Mouse (Mus musculus): Measurements from ENCODE around the gene Rabepk. TPM values are rescaled to one million over a fixed set of nuclear protein-coding genes. Genes with fewer than 3 reads are reported as not detected.
"Not testable (repeated sequence)": the region's sequence is repeated elsewhere in the genome, so short reads cannot be mapped to it uniquely, and the experiment has no call there.

The Rabepk gene
- polyA plus RNA-seq, 1 experiment from 2014 or later = 27.4 TPM

DNA sequence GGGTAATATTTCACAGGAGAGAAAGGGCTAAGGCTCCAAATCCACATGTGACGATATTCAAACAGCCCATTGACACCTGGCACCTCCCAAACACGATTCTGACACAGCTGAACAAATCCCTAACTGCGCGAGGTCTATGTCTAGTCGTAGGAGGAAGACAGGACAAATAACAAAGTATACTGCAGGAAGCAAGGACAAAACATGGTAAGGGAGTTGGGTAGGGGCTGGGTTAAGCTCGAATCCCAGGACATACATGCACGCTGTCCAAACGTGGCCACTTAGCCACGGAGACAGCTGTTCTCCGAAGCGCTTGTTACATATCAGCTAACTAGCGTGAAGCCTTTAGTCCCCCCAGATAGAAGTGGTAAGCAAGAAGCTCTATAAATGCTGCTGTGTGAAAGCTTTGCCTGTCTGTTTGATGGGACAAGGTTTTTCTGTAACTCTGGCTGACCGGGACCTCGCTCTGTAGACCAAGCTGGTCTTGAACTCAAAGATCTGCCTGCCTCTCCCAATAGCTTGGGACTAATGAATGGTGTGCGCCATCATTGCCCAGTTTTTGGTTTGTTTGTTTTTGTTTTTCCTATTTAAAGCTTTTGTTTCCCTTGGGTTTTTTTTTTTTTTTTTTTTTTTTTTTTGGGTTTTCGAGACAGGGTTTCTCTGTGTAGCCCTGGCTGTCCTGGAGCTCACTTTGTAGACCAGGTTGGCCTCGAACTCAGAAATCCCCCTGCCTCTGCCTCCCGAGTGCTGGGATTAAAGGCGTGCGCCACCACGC is 26.9 kb upstream of the Rabepk start:
- H3K27ac ChIP-seq = peak overlapping the region; percentile 76
- 34% methylated on average over 20 of the region's 21 CpGs for WGBS
- peaks cover 10% of the 10 kb centered on the region; the same call in 1 of the 2 replicates for H3K36me3 ChIP-seq

DNA sequence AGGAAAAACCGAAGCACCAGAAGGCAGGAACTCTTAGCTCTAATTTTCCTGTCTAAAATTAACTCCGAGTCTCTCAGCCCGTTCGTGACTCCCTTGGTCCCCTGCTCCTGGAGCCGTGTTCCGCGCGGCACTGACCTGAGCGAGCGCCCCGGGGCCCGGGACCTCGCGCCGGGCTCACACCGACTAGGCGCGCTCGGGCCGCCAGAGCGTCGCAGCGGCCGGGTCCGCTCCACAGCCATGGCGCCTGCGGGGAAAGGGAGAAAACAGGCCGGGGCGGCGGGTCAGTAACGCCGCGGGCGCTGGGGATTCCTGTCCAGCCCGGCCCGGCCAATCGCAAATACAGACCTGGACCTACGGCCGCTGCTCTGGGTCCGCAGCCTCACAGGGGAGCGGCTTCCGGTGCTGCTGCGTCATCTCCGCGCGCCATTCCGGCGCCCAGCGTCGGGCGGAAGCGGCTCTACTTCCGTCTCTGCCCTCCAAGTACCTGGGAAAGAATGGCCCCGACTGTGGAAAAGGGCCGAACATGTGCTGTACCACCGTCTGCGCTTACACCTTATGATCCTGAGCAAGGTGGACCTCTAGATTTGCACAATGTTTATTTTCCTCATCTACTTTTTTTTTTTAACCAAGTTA is 26.2 kb upstream of the Rabepk start, which contains the start of gene Fbxw2:
Fbxw2 (minus strand) TSS at position 485 of the 633 bp plus-strand sequence.
- peak within 1 kb of the TSS; percentile 81 for H3K9ac ChIP-seq
- peak within 1 kb of the TSS; percentile 76 for H3K27ac ChIP-seq
- H3K4me1 ChIP-seq = peaks cover 17% of the 10 kb centered on the region
- under 1% methylated on average over 57 of the region's 57 CpGs for whole genome bisulfite sequencing
- peaks cover 11% of the 10 kb centered on the region for H3K27me3 ChIP-seq
- peak within 1 kb of the TSS; percentile 90 for H3K4me2 ChIP-seq (replicated peaks)
- peaks cover 14% of the 10 kb centered on the region for H3K36me3 ChIP-seq
- peak within 1 kb of the TSS; percentile 77 for H3K4me3 ChIP-seq
- peak; percentile 96 for ATAC-seq (ENCODE audit: low FRiP score)
- no peaks in the 10 kb centered on the region for H3K9me3 ChIP-seq (replicated peaks)

More for the DNA sequence above, 26.9 kb upstream of the Rabepk start:
- no peaks in the 10 kb centered on the region for H3K9me3 ChIP-seq (replicated peaks)
- peaks cover 11% of the 10 kb centered on the region for H3K27me3 ChIP-seq
- peak; percentile 46; the same call in 1 of the 2 replicates for ATAC-seq (ENCODE audit: low FRiP score)
- peak overlapping the region; percentile 81 for H3K9ac ChIP-seq
- H3K4me3 ChIP-seq = peak overlapping the region; percentile 77
- H3K4me1 ChIP-seq = peaks cover 17% of the 10 kb centered on the region
- H3K4me2 ChIP-seq (replicated peaks) = peak overlapping the region; percentile 90

DNA sequence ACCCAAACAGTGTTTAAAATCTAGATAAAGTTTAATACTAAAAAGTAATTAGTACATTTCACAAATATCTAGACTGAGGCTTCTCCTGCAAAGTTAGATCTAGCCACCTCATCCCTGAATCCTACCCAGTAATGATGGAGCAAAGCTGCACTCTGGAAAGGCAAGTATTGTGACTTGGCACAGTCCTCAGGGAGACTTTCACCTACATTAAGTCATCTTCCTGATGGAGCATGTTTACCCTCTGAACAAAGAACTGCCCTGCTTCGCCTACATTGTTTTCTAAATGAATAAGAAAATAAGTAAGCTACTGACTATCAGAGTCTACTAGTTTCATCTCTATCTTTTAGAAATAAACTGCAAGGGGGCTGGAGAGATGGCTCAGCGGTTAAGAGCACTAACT is 18.8 kb upstream of the Rabepk start:
- H3K9me3 ChIP-seq (replicated peaks) = no peaks in the 10 kb centered on the region
- no peaks in the 10 kb centered on the region for H3K27me3 ChIP-seq
- no peak overlapping the region for H3K9ac ChIP-seq
- H3K36me3 ChIP-seq = peaks cover 61% of the 10 kb centered on the region
- no peaks in the 10 kb centered on the region for H3K4me1 ChIP-seq
- H3K4me3 ChIP-seq = no peak overlapping the region
- H3K4me2 ChIP-seq (replicated peaks) = no peak overlapping the region
- WGBS = 91% methylated on average over 2 of the region's 2 CpGs
- ATAC-seq (ENCODE audit: low FRiP score) = no peak
- no peak overlapping the region for H3K27ac ChIP-seq

DNA sequence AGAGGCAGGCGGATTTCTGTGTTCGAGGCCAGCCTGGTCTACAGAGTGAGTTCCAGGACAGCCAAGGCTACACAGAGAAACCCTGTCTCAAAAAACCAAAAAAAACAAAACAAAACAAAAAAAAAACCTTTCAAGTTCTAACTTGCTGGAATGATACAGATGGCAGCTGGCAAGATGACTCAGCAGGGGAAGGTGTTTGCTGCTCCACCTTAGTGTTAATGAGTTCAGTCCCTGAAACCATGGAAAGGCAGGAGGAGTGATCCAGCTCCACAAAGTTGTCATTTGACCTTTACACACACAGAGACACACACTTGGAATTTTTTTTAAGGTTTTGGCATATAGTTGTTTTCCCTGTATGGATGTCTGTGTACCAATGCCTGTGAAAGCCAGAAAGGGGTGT is 16.2 kb upstream of the Rabepk start:
- not testable (repeated sequence) for H3K4me1 ChIP-seq; H3K27ac ChIP-seq; H3K27me3 ChIP-seq; H3K9me3 ChIP-seq (replicated peaks); ATAC-seq (ENCODE audit: low FRiP score); H3K4me2 ChIP-seq (replicated peaks); H3K4me3 ChIP-seq; H3K9ac ChIP-seq
- WGBS = 93% methylated on average over 2 of the region's 2 CpGs
- H3K36me3 ChIP-seq = peaks cover 69% of the 10 kb centered on the region

DNA sequence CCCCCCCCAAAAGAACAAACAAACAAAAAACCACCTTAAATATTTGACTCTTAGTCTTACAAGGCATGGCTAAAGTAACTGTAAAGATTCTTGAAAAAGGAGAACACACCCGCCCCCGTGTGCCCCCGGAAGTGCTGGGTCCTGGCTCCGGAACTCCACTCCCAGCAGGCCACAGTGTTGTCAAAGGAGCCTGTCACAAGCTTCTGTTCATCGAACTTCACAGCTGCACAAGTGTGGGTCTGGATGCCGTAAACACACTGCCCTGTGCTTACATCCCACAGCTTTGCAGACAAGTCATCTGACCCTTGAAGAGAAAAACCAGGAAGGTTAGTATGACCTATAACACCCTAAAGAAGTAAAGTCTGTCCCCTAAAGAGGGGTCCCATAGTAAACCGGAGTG is 13.0 kb upstream of the Rabepk start:
- Histone ChIP-seq H3K4me3 (no peak overlapping the region), H3K4me1 (no peaks in the 10 kb centered on the region), H3K27me3 (no peaks in the 10 kb centered on the region), H3K9ac (no peak overlapping the region), H3K9me3 (replicated peaks) (no peaks in the 10 kb centered on the region), H3K27ac (no peak overlapping the region), H3K36me3 (peaks cover 67% of the 10 kb centered on the region), H3K4me2 (replicated peaks) (no peak overlapping the region)
- no peak for ATAC-seq (ENCODE audit: low FRiP score)
- WGBS = 89% methylated on average over 7 of the region's 7 CpGs

DNA sequence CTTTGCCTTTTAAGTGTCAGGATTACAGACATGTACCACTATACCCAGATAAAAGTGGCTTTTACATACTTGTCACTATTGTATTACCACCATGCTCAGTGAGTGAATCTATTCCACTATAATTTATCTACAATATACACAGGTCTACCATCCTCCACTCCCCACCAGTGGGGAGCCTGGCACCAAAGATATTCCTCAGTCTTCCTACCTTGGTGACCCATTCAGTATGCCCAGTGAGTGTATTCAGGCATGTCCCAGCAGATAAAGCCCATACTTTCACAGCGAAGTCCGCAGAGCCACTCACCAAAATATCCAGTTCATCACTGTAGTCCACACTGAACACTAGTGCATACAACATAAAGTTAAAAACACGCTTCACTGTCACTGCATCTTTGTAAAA is 11.1 kb upstream of the Rabepk start:
- 97% methylated on average over 3 of the region's 3 CpGs for WGBS
- Histone ChIP-seq H3K27ac (no peak overlapping the region), H3K27me3 (no peaks in the 10 kb centered on the region), H3K4me2 (replicated peaks) (no peak overlapping the region), H3K4me1 (no peaks in the 10 kb centered on the region), H3K36me3 (peaks cover 60% of the 10 kb centered on the region), H3K4me3 (no peak overlapping the region), H3K9ac (no peak overlapping the region), H3K9me3 (replicated peaks) (no peaks in the 10 kb centered on the region)
- no peak for ATAC-seq (ENCODE audit: low FRiP score)

DNA sequence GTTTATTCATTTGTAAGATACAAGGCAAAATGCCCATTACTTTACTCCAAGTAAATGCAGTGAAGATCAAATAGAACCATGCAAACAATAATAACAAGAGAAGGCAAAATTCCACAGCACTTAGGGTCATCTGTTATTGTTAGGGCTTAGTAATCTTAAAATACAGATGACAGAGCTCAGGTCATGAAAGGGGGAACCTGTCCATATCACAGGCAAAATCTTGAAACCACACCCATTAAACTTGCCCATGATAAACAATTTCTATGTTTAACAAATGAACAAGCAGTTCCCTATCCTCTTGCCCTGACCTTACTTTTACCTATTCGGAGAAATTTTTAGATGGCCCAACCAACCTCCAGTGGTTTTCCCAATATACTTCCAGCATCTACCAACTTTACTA is 9.9 kb upstream of the Rabepk start:
- no peaks in the 10 kb centered on the region for H3K27me3 ChIP-seq
- no peak for ATAC-seq (ENCODE audit: low FRiP score)
- H3K36me3 ChIP-seq = peaks cover 60% of the 10 kb centered on the region
- H3K9ac ChIP-seq = no peak overlapping the region
- H3K4me1 ChIP-seq = 0 out of 2 replicates have a peak, but pooled peaks cover under 1% of the 10 kb centered on the region
- H3K4me3 ChIP-seq = no peak overlapping the region
- H3K9me3 ChIP-seq (replicated peaks) = no peaks in the 10 kb centered on the region
- no peak overlapping the region for H3K4me2 ChIP-seq (replicated peaks)
- 96% methylated on average over 1 of the region's 1 CpGs for WGBS
- H3K27ac ChIP-seq = no peak overlapping the region

DNA sequence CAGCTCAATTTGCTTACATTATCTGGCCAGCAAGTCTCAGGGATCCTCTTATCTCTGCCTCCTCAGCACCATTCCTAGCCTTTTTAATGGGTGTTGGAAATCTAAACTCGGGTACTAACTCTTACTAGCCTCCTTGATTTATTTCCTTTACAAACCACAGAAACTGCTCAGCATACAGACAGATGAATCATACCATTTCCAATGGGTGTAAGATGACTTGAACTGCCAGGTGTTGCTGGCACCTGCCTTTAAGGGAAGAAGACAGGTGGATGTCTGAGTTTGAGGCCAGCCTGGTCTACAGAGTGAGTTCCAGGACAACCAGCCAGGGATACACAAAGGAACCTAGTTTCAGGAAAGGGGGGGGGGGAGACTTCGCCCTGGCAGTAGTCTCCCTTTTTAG is 8.3 kb upstream of the Rabepk start:
- Histone ChIP-seq H3K9me3 (replicated peaks) (no peaks in the 10 kb centered on the region), H3K9ac (no peak overlapping the region), H3K36me3 (peaks cover 46% of the 10 kb centered on the region), H3K27ac (no peak overlapping the region), H3K27me3 (no peaks in the 10 kb centered on the region), H3K4me3 (no peak overlapping the region), H3K4me1 (peaks cover 12% of the 10 kb centered on the region), H3K4me2 (replicated peaks) (no peak overlapping the region)
- WGBS = 97% methylated on average over 2 of the region's 2 CpGs
- no peak for ATAC-seq (ENCODE audit: low FRiP score)

DNA sequence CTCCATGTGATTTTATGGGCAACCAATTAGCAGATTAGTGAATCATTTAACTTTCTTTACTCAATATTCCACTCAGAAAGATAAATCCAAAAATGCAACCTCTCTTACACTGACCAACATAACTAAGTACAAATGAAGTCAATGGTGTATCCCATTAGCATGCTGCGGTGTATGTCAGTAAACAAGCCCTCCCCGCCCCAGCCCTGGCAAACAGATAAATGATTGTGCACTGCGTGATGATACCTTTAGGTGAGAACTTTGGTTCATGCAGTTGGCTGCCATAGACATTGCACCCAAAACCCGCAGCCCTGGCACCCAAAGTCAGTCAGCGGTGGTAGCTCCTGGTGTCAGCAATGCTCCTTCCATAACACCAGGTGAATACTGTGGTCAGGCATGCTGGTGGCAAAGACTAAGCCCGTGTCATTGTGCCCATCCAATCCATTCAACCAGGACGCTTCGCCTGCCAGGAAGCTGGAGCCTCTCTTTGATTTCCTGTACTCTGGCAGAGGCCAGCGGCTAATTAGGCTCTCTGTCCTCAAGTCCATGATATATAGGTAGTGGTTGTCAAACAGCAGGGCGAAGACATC is 5.7 kb upstream of the Rabepk start:
- Histone ChIP-seq H3K4me3 (no peak overlapping the region), H3K27ac (no peak overlapping the region), H3K9me3 (replicated peaks) (no peaks in the 10 kb centered on the region), H3K36me3 (peaks cover 24% of the 10 kb centered on the region), H3K27me3 (no peaks in the 10 kb centered on the region), H3K4me1 (peaks cover 12% of the 10 kb centered on the region), H3K4me2 (replicated peaks) (no peak overlapping the region), H3K9ac (no peak overlapping the region)
- WGBS = 90% methylated on average over 10 of the region's 10 CpGs
- ATAC-seq (ENCODE audit: low FRiP score) = no peak

DNA sequence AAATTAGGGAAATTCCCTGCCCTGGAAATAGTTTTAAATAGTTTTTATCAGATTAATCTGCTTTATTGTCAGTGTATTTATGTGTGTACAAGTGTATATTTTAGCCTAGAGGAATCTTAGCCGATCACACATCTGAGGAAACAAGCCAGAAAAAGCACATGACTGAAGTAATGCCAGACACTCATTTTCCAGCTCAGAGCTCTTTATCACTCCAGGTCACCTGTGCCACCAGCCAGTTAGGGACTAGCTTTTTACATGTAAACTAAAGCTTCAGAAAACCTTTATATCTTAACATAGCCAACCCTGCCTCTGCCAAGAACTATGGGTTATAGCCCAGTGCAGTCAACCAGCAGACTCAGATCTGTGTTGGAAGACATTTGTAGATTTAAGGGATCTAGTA is 5.1 kb upstream of the Rabepk start:
- no peaks in the 10 kb centered on the region for H3K27me3 ChIP-seq
- WGBS = 96% methylated on average over 1 of the region's 1 CpGs
- H3K4me2 ChIP-seq (replicated peaks) = no peak overlapping the region
- no peak overlapping the region for H3K4me3 ChIP-seq
- peaks cover 12% of the 10 kb centered on the region for H3K4me1 ChIP-seq
- ATAC-seq (ENCODE audit: low FRiP score) = no peak
- H3K9ac ChIP-seq = no peak overlapping the region
- no peaks in the 10 kb centered on the region for H3K9me3 ChIP-seq (replicated peaks)
- peaks cover 23% of the 10 kb centered on the region for H3K36me3 ChIP-seq
- H3K27ac ChIP-seq = no peak overlapping the region

DNA sequence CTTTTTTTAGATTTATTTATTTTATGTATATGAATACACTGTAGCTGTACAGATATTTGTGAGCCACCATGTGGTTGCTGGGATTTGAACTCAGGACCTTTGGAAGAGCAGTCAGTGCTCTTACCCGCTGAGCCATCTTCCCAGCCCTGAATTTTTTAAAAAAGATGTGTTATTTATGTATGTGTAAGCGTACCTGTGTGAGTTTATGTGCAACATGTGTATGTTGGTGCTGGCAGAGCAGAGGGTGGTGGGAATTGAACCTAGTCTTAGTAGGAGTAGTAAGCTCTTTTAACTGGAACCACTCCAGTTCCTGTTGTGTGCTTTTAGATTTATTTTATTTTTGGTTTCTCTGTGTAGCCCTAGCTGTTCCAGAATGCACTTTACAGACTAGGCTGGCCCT is 4.5 kb upstream of the Rabepk start:
- Histone ChIP-seq H3K4me3 (no peak overlapping the region), H3K27me3 (no peaks in the 10 kb centered on the region), H3K36me3 (peaks cover 21% of the 10 kb centered on the region), H3K27ac (no peak overlapping the region), H3K4me2 (replicated peaks) (peak overlapping the region; percentile 74; the same call in 1 of the 2 replicates), H3K4me1 (peaks cover 12% of the 10 kb centered on the region), H3K9me3 (replicated peaks) (no peaks in the 10 kb centered on the region), H3K9ac (no peak overlapping the region)
- WGBS = 99% methylated on average over 2 of the region's 2 CpGs
- no peak for ATAC-seq (ENCODE audit: low FRiP score)

DNA sequence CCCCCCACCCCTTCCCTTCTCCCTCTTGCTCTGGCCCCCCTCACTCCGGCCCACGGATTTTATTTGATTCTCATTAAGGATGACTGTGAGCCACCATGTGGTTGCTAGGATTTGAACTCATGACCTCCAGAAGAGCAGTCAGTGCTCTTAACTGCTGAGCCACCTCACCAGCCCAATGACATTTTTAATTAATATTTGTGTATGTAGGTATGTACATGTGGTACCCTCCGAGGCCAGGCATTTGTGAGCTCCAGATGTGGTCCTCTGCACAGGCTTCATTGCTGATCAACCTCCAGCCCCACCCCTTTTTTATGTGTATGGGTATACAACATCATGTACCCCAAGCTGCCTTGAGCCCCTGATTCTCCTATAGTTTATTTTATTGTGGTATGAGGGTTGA is 4.0 kb upstream of the Rabepk start:
- Histone ChIP-seq H3K4me3 (peak overlapping the region; percentile 4; the same call in 1 of the 2 replicates), H3K9me3 (replicated peaks) (no peaks in the 10 kb centered on the region), H3K27ac (no peak overlapping the region), H3K4me2 (replicated peaks) (peak overlapping the region; percentile 74), H3K27me3 (no peaks in the 10 kb centered on the region), H3K9ac (peak overlapping the region; percentile 35; the same call in 1 of the 2 replicates), H3K4me1 (peaks cover 12% of the 10 kb centered on the region), H3K36me3 (peaks cover 17% of the 10 kb centered on the region)
- no peak for ATAC-seq (ENCODE audit: low FRiP score)
- WGBS = 80% methylated on average over 3 of the region's 3 CpGs
